Mouse (Mus musculus): ENCODE results near the gene Fhdc1. TPM values are rescaled to one million over a fixed set of nuclear protein-coding genes. Genes with fewer than 3 reads are reported as not detected.

Fhdc1 gene
- polyA plus RNA-seq, 1 experiment from 2014 or later = 6.6 TPM

DNA sequence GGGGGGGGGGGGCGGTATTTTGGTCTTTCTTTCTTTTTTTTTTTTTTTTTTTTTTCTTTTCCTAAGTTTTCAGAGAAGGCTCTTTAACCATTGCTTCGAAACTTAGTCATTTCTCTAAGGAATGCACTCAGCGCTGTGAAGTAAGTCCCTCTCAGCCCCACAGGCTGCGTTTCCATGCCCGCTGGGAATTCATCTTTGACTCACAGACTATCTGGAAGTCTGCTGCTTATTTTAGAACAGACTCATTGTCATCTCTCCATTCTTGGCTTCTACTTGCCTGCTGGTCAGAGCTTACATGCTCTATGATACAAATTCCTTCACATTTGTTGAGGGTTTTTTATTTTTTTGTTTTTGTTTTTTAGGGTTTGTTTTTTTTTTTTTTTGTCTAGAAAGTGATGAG lies 76.8 kb downstream of the Fhdc1 start:
- WGBS = 46% methylated on average over 5 of the region's 5 CpGs
- H3K27me3 ChIP-seq (replicated peaks; ENCODE audit: control insufficient read depth, insufficient read depth, low read length) = no peaks in the 10 kb centered on the region
- H3K9me3 ChIP-seq (ENCODE audit: control insufficient read depth, low read length) = no peaks in the 10 kb centered on the region
- no peak overlapping the region for H3K9ac ChIP-seq (ENCODE audit: low read depth, low read length)
- no peak for ATAC-seq
- no peak overlapping the region for H3K4me3 ChIP-seq (ENCODE audit: low read length)
- H3K36me3 ChIP-seq (ENCODE audit: control insufficient read depth, insufficient read depth, low read length) = no peaks in the 10 kb centered on the region
- no peak overlapping the region for H3K27ac ChIP-seq (ENCODE audit: low read length)
- no peak overlapping the region for H3K4me2 ChIP-seq (ENCODE audit: low read depth, low read length)
- peaks cover under 1% of the 10 kb centered on the region; the same call in 1 of the 2 replicates for H3K4me1 ChIP-seq (ENCODE audit: control insufficient read depth, insufficient read depth, low read length)

DNA sequence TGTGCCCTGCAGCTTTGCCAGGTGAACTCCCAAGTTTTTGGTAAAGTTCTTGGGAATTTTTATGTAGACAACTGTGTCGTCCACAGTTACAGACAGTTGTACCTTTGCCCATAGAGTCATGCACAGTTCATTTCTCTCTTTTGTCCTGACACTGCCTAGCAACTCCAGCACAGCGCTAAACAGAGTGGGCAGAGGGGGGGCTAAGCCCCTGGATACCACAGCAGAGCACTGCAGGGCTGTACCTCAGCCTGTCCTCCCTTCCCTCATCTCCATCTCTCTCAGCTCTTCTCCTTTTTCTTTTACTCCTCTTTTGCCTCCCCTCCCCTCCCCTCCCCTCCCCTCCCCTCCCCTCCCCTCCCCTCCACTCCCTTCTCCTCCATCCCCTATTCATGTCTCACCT lies 77.5 kb downstream of the Fhdc1 start:
- Histone ChIP-seq H3K4me3 (ENCODE audit: low read length) (no peak overlapping the region), H3K27ac (ENCODE audit: low read length) (no peak overlapping the region), H3K4me1 (ENCODE audit: control insufficient read depth, insufficient read depth, low read length) (no peaks in the 10 kb centered on the region), H3K4me2 (ENCODE audit: low read depth, low read length) (no peak overlapping the region), H3K27me3 (replicated peaks; ENCODE audit: control insufficient read depth, insufficient read depth, low read length) (no peaks in the 10 kb centered on the region), H3K36me3 (ENCODE audit: control insufficient read depth, insufficient read depth, low read length) (no peaks in the 10 kb centered on the region), H3K9ac (ENCODE audit: low read depth, low read length) (no peak overlapping the region), H3K9me3 (ENCODE audit: control insufficient read depth, low read length) (no peaks in the 10 kb centered on the region)
- ATAC-seq = no peak
- whole genome bisulfite sequencing = 55% methylated on average over 2 of the region's 2 CpGs

DNA sequence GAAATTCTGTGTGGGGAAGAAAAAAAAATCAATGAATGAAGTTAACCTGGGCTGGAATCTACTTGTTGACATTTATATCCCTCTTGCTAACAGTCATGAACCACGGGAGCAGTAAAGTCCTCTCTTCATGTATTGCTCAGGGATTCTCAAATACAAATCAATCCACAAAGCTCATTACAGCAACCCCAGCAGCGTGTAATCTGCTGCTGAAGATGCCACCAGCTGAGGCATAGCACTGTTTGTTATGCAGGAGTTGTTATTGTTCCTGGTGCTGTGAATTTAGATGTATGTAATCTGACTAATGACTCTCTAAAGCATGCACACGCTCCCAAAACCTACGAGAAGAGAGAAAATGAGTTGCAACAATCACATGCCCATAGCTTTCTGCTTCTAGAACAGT lies 82.3 kb downstream of the Fhdc1 start:
- H3K27me3 ChIP-seq (replicated peaks; ENCODE audit: control insufficient read depth, insufficient read depth, low read length) = no peaks in the 10 kb centered on the region
- ATAC-seq = no peak
- H3K27ac ChIP-seq (ENCODE audit: low read length) = no peak overlapping the region
- H3K4me3 ChIP-seq (ENCODE audit: low read length) = no peak overlapping the region
- H3K9ac ChIP-seq (ENCODE audit: low read depth, low read length) = no peak overlapping the region
- no peaks in the 10 kb centered on the region for H3K9me3 ChIP-seq (ENCODE audit: control insufficient read depth, low read length)
- no peaks in the 10 kb centered on the region for H3K36me3 ChIP-seq (ENCODE audit: control insufficient read depth, insufficient read depth, low read length)
- no peaks in the 10 kb centered on the region for H3K4me1 ChIP-seq (ENCODE audit: control insufficient read depth, insufficient read depth, low read length)
- no peak overlapping the region for H3K4me2 ChIP-seq (ENCODE audit: low read depth, low read length)
- 64% methylated on average over 4 of the region's 4 CpGs for WGBS

DNA sequence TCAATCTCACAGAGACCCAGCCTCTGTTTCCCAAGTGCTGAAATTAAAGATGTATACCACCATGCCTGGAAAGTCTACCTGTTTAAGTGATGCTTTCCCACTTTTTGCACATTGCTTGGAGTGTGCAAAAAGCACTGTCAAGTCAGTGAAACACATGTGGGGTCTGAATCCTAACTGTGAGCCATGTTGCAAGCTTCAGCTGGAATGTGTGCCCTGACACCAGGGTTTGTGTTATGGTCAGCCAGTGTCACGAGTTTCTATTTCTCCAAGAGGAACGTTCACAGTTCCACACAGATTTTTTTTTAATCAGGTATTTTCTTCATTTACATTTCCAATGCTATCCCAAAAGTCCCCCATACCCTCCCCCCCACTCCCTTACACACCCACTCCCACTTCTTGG lies 84.0 kb downstream of the Fhdc1 start:
- Histone ChIP-seq H3K36me3 (ENCODE audit: control insufficient read depth, insufficient read depth, low read length) (no peaks in the 10 kb centered on the region), H3K4me3 (ENCODE audit: low read length) (no peak overlapping the region), H3K9me3 (ENCODE audit: control insufficient read depth, low read length) (no peaks in the 10 kb centered on the region), H3K4me1 (ENCODE audit: control insufficient read depth, insufficient read depth, low read length) (no peaks in the 10 kb centered on the region), H3K4me2 (ENCODE audit: low read depth, low read length) (no peak overlapping the region), H3K27ac (ENCODE audit: low read length) (no peak overlapping the region), H3K9ac (ENCODE audit: low read depth, low read length) (no peak overlapping the region), H3K27me3 (replicated peaks; ENCODE audit: control insufficient read depth, insufficient read depth, low read length) (no peaks in the 10 kb centered on the region)
- 91% methylated on average over 2 of the region's 2 CpGs for WGBS
- no peak for ATAC-seq

DNA sequence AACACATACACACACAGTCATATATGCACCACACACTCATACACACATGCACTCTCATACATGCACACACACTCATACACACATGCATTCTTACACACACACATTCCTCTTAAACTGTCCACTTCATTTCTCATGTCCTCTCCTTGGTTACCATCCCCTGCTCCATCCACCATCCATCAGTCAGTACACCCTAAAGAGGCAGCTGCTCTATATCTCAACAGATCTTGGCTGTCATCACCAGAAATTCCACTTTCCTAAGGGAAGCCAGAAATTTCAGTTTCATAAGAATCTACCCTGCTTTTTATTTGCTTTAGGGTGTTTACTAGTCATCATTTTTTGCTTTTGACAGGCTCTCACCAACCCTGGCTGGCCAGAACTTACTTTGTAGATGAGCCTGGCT lies 84.4 kb downstream of the Fhdc1 start:
- H3K4me3 ChIP-seq (ENCODE audit: low read length) = no peak overlapping the region
- H3K27me3 ChIP-seq (replicated peaks; ENCODE audit: control insufficient read depth, insufficient read depth, low read length) = no peaks in the 10 kb centered on the region
- ATAC-seq = no peak
- H3K27ac ChIP-seq (ENCODE audit: low read length) = no peak overlapping the region
- no peaks in the 10 kb centered on the region for H3K4me1 ChIP-seq (ENCODE audit: control insufficient read depth, insufficient read depth, low read length)
- H3K4me2 ChIP-seq (ENCODE audit: low read depth, low read length) = no peak overlapping the region
- H3K9ac ChIP-seq (ENCODE audit: low read depth, low read length) = no peak overlapping the region
- H3K36me3 ChIP-seq (ENCODE audit: control insufficient read depth, insufficient read depth, low read length) = no peaks in the 10 kb centered on the region
- no peaks in the 10 kb centered on the region for H3K9me3 ChIP-seq (ENCODE audit: control insufficient read depth, low read length)

DNA sequence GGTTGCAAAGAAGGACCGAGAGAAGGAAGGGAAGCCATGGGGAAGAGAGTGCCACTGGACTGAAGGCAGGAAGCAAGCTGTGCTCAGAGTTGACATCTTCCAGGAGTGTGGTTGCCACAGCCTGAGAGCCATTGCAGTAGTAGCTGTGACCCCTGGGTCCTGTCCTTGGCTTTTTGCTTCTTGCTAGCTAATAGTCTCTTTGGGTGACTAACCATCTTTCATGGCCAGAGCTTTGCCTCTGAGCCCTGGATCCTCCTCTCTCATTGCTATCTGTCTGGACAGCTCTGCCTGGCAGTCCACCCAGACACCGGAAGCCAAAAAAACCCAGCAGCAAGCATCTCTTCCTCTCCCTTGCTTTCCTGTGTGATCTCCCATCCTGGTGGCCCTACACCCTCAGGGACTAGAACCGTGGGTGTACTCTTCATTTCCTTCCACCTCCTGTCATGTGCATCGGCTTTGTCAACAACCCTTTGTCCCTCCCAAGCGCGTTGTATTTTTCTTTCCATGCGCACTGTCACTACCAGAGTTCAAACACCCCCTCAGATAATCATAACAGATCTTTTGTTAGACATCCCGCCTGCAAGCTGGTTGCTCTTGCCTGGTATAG lies 85.3 kb downstream of the Fhdc1 start:
- no peak overlapping the region for H3K4me2 ChIP-seq (ENCODE audit: low read depth, low read length)
- WGBS = 82% methylated on average over 8 of the region's 8 CpGs
- no peaks in the 10 kb centered on the region for H3K4me1 ChIP-seq (ENCODE audit: control insufficient read depth, insufficient read depth, low read length)
- H3K9ac ChIP-seq (ENCODE audit: low read depth, low read length) = no peak overlapping the region
- H3K36me3 ChIP-seq (ENCODE audit: control insufficient read depth, insufficient read depth, low read length) = no peaks in the 10 kb centered on the region
- no peak for ATAC-seq
- no peak overlapping the region for H3K4me3 ChIP-seq (ENCODE audit: low read length)
- no peak overlapping the region for H3K27ac ChIP-seq (ENCODE audit: low read length)
- H3K27me3 ChIP-seq (replicated peaks; ENCODE audit: control insufficient read depth, insufficient read depth, low read length) = no peaks in the 10 kb centered on the region
- H3K9me3 ChIP-seq (ENCODE audit: control insufficient read depth, low read length) = no peaks in the 10 kb centered on the region

Other genes starting within 250 kb of the Fhdc1 start
- 57.0 and 57.5 TPM in 2 replicates for gene Trim2, start 173.6 kb downstream of the Fhdc1 start, polyA plus RNA-seq (2015; fragmentation: Nextera tagmentation; extraction: Ambion mirVana)
- gene Arfip1, start 102.2 kb upstream of the Fhdc1 start, polyA plus RNA-seq (2015; fragmentation: Nextera tagmentation; extraction: Ambion mirVana) = 49.0 and 50.8 TPM in 2 replicates
- not detected in 2 replicates for gene Tigd4, start 113.1 kb upstream of the Fhdc1 start, polyA plus RNA-seq (2015; fragmentation: Nextera tagmentation; extraction: Ambion mirVana)
- 1.2 and 1.3 TPM in 2 replicates for gene Tmem154, start 185.8 kb upstream of the Fhdc1 start, polyA plus RNA-seq (2015; fragmentation: Nextera tagmentation; extraction: Ambion mirVana)

All from intestine, embryonic 16.5 days (tissue).